Mouse (Mus musculus): Measurements from ENCODE around the gene Tagap1.
"Not testable (repeated sequence)": the region's sequence is repeated elsewhere in the genome, so short reads cannot be mapped to it uniquely, and the experiment has no call there.

GRCm38 (mm10) chr17:6942560-6942959 lies 18.4 kb downstream of the Tagap1 start:
- TF ChIP-seq USF1 (IDR thresholded peaks at IDR 0.05; ENCODE audit: low read depth); MYOD1 (IDR thresholded peaks at IDR 0.05; ENCODE audit: control insufficient read depth, insufficient read length, low read depth); MAX (IDR thresholded peaks at IDR 0.05); CTCF (IDR thresholded peaks at IDR 0.05; ENCODE audit: control insufficient read depth, insufficient read depth, insufficient read length); MYOG (IDR thresholded peaks at IDR 0.05; ENCODE audit: control insufficient read depth, extremely low read depth, insufficient read length); CEBPB (IDR thresholded peaks at IDR 0.05; ENCODE audit: low read depth): not testable (repeated sequence)

All from C2C12 (cell line).